Mouse (Mus musculus) myocyte (in vitro differentiated cells): ENCODE results near the gene Col16a1.

Experiments used
- CEBPB ChIP-seq: IDR thresholded peaks from 2 replicates; pipeline ENCODE4 v1.6.1; 2011; ENCODE audit warnings: mild to moderate bottlenecking, moderate library complexity; ENCODE audit not compliant: poor library complexity, insufficient read depth, severe bottlenecking
- E2F4 ChIP-seq: IDR thresholded peaks from one replicate; pipeline ENCODE4 v1.6.1; 2011; ENCODE audit warnings: mild to moderate bottlenecking, control low read depth, moderate library complexity; ENCODE audit not compliant: insufficient read depth
- MAX ChIP-seq: IDR thresholded peaks from one replicate; pipeline ENCODE4 v1.6.1; 2011; ENCODE audit warnings: low read depth, mild to moderate bottlenecking, control low read depth
- MYOD1 ChIP-seq, 3 experiments: IDR thresholded peaks; one replicate each; pipeline ENCODE4 v1.6.1; 2011; ENCODE audit warnings: control low read depth in 2 of 3, low read depth in 2 of 3, mild to moderate bottlenecking in 2 of 3, moderate library complexity in 1 of 3; ENCODE audit not compliant: insufficient read length in 2 of 3, control insufficient read depth in 1 of 3
- POLR2A ChIP-seq: IDR thresholded peaks from one replicate; pipeline ENCODE4 v1.6.1; 2011; ENCODE audit warnings: low read depth, mild to moderate bottlenecking, control low read depth, moderate library complexity; ENCODE audit not compliant: insufficient read length
- POLR2AphosphoS2 ChIP-seq: IDR thresholded peaks from one replicate; pipeline ENCODE4 v1.6.1; 2011; ENCODE audit warnings: low read depth, control low read depth; ENCODE audit not compliant: insufficient read length
- REST ChIP-seq: IDR thresholded peaks from one replicate; pipeline ENCODE4 v1.6.1; 2011; ENCODE audit warnings: mild to moderate bottlenecking, control low read depth, moderate library complexity; ENCODE audit not compliant: insufficient read depth, insufficient read length
- SRF ChIP-seq: IDR thresholded peaks from one replicate; pipeline ENCODE4 v1.6.1; 2011; ENCODE audit warnings: low read depth; ENCODE audit not compliant: control insufficient read depth, insufficient read length
- TCF12 ChIP-seq: IDR thresholded peaks from one replicate; pipeline ENCODE4 v1.6.1; 2011; ENCODE audit warnings: mild to moderate bottlenecking, control low read depth; ENCODE audit not compliant: poor library complexity, insufficient read depth, severe bottlenecking
- USF1 ChIP-seq: IDR thresholded peaks from one replicate; pipeline ENCODE4 v1.6.1; 2011; ENCODE audit warnings: low read depth, mild to moderate bottlenecking, control low read depth, moderate library complexity

GRCm38 (mm10) chr4:130053111-130053510 is 5.5 kb downstream of the Col16a1 start:
- TF ChIP-seq POLR2A (no peak), E2F4 (no peak), POLR2AphosphoS2 (no peak), USF1 (no peak), MYOD1 (IDR thresholded peaks at IDR 0.05; ENCODE audit: control insufficient read depth in 1 of 3, insufficient read length in 2 of 3, low read depth in 2 of 3) (no peak), CEBPB (no peak), MAX (no peak), REST (no peak), SRF (no peak), TCF12 (no peak)
